Mouse (Mus musculus) spleen, embryonic (tissue): ENCODE measurements around the gene Pttg1ip.

ENCODE experiments used
- CTCF ChIA-PET: fragments of 350-600 bp; sonication (Branson Sonifier 250); formaldehyde crosslinking; loops from one replicate; lab custom pipeline; 2022; lab: Charles Lee

The Pttg1ip gene

DNA sequence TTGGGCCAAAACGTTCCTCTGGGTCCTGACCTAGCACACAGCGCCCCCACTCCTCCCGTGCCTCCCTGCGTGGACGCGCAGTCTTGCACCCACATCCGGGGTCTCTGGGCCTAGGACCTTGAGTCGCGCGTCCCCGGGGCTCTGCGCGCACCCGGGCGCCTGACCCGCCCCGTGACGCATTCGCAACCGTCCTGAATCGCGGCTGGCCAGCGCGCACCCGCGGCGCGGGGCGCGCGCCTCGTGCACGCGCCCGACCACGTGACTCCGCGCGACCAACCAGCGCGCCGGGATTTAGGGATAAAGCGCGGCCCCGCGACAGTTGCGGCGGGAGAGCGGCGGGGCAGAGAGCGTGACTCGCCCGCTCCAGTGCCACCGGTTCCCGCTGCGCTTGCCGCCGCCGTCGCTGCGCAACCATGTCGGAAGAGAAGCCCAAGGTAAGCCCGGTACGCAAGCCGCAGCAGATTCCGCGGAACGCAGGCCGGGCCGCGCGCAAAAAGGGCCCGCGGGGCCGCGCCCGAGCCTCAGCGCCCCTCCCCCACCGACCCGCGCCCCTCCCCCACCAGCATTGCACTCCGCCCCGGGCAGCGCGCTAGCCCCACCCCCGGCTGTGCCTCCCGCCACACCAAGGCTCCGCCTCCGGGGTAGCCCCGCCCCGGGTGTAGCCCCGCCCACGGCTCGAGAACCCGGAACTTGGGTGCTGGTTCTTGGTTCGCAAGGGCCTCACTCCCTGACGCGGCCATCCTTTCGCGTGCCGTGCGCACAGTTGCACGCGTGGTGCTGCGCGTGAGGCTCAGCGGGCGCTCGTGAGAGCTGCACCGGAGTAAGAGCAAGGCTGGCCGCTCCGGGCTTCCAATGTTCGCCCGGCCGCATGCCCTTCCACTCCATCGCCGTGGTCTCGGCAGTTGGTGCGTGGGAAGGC, 24.6 kb downstream of the Pttg1ip start, which contains the start of the genes Sumo3 and Gm49325:
Gene Sumo3, plus strand, starts transcription at position 190 of the 919 bp plus-strand sequence.
Gene Gm49325, plus strand, starts transcription at position 290 of the 919 bp plus-strand sequence.
- CTCF ChIA-PET, result interaction anchor here (0.6 kb wide), 1 partner anchor 74 kb away, joined by 8 read pairs; no protein-coding TSS in a partner anchor

DNA sequence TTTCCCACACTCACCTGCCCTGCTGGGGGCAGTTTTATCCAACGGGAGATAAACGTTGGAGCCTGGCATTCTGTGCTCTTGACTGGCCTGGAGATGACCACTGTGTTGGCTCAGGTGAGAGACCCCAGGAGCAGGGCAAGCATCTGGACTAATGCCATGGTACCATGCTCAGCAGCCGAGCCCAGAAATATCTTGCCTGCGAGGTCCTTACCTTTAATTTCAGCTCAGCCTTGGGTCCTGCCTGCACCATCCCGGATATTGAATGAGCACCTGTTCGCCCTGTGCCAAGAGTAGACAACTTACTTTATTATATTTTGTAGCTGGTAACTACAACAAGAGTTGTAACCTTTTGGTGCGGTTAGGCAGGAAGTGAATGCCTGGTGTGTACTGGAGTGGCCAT, 25.3 kb downstream of the Pttg1ip start:
- CTCF ChIA-PET, result interaction anchor here (0.6 to 0.8 kb wide), 3 partner anchors 23 to 222 kb away, joined by 3 to 12 read pairs (median 8); no protein-coding TSS in a partner anchor

- CTCF ChIA-PET, result interaction anchor here (0.7 to 0.8 kb wide), 3 partner anchors 23 to 964 kb away, joined by 3 to 15 read pairs (median 12); no protein-coding TSS in a partner anchor
Observed at GRCm38 (mm10) chr10:77607441-77607840, 25.9 kb downstream of the Pttg1ip start.

DNA sequence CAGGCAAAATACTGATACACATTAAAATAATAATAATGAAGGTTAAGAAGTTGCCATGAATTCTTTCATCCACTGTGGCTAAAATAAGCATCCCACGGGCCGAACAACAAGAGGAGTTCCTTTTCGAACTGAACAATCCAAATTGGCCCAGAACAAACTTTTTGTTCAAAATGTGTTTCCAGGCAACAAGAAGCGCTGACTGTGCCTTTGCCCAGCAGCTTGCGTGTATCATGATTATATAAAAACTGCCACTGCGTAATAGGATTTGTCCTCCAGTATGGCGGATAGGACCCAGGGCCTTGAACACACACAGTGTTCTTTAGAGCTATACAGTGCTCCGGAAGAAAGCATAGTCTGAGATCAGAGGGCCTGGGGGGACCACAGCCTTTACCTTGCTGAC, 27.1 kb downstream of the Pttg1ip start:
- CTCF ChIA-PET, result no interaction called here

GRCm38 (mm10) chr10:77610221-77610961, 28.9 kb downstream of the Pttg1ip start:
- CTCF ChIA-PET, result no interaction called here

DNA sequence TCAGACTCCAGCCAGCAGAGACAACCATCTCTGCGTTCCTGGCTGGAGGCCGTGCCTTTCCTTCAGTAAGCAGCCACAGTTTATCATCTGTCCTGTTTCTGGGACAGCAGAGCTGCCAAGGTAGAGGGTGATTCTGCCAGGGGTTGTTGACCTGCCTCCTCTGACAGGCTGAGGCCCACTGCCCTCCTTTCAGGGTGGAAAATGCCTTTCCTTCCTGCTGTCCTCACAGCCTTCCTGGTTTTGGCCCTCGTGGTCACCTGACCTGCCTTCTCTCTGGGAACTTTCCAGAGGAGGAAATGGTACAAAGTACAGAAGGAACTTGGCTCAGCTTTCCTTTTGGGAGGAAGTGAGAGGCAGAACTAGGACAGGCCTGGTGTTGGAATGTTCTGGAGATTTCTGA, 31.9 kb downstream of the Pttg1ip start:
- CTCF ChIA-PET, result interaction anchor here (0.7 kb wide), 1 partner anchor 99 kb away, joined by 3 read pairs; no protein-coding TSS in a partner anchor

GRCm38 (mm10) chr10:77615647-77616046, 34.1 kb downstream of the Pttg1ip start:
- CTCF ChIA-PET, result no interaction called here

DNA sequence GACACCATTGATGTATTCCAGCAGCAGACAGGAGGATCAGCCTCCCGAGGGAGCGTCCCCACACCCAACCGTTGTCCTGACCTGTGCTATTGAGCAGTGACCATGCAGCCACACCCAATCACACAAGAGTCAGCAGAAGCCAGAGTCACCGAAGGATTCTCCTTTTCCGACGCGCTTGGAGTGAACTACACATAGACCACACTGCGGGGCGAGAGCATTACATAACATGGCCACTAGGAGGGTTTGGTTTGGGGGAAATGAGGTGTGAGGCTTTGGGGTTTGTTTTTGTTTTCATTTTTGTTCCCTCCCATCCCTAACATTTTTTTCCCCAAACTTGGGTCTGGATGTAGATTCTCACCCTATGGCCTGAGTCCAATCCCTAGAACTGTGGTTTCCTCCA, 34.6 kb downstream of the Pttg1ip start:
- CTCF ChIA-PET, result interaction anchor here (0.6 kb wide), 2 partner anchors 11 to 34 kb away, joined by 4 to 10 read pairs; no protein-coding TSS in a partner anchor

- CTCF ChIA-PET, result no interaction called here
Observed at GRCm38 (mm10) chr10:77616926-77617325, 35.4 kb downstream of the Pttg1ip start.

GRCm38 (mm10) chr10:77621546-77621945, 40.0 kb downstream of the Pttg1ip start:
- CTCF ChIA-PET, result no interaction called here

DNA sequence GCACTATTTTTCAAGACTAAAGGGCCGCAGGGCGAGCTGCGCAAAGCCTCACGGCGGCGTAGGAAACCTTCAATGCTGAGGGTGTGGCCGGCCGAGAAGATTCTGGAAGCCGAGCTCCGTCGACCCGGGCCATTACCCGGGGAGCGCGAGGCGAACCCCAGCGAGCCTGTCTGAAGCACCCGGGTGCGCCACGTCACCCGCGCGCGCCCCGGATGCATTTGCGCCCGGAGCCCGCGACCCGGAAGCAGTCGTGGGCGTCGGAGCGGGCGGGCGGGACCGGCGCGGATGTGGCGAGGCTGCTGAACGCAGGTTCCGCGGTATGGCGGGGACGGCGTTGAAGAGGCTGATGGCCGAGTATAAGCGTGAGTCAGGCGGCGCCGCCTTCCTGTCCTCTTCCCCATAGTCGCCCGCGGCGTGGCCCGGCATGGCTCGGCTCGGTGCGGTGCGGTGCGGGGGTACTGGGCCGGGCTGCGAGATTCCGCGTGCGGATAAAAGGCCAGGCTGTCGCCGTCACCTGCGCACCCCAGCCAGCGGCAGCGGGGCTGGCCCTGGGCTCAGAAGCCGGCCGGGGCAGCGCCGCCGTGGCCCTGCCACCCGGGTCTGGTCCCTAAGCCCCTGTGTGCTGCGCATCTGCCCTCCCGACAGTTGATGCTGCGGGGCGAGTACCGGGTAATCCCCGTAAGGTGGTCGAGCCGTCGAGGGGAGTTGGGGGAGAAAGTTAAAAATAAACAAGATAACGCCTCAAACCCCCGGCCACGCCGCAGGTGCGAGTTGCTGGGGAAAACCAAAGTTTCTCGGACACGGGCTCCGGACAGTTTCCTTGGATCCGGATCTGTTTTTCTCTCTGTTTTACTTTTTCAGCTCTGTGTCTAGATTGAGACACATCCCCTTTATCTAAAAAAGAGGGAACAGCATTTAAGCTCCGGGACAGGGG, 40.8 kb downstream of the Pttg1ip start, which contains the start of gene Ube2g2:
Gene Ube2g2, plus strand, starts transcription at position 221 of the 934 bp plus-strand sequence.
- CTCF ChIA-PET, result no interaction called here

GRCm38 (mm10) chr10:77623069-77623492, 41.6 kb downstream of the Pttg1ip start:
- CTCF ChIA-PET, result no interaction called here

GRCm38 (mm10) chr10:77623639-77624400, 42.3 kb downstream of the Pttg1ip start:
- CTCF ChIA-PET, result no interaction called here

- CTCF ChIA-PET, result interaction anchor here (0.7 kb wide), 1 partner anchor 302 kb away, joined by 3 read pairs; no protein-coding TSS in a partner anchor
Observed at GRCm38 (mm10) chr10:77624570-77624995, 43.1 kb downstream of the Pttg1ip start.

DNA sequence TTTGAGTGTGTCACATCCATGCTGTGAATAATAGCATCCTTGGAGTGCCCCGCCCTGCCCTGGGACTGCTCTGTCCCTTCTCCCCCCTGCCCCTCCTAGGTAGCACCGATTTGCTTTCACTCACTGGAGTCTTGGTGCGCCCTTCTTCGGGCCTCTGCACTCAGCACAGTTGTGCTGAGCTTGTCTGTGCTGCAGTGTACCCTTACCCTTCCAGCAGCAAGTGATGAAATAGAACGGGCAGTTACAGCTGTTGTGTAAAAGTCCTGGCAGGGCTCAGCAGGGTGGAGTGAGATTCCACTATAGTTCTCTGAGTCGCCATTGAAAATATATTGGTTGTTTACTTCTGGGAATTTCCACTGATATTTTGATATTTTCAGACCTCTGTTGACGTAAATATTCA, 44.5 kb downstream of the Pttg1ip start:
- CTCF ChIA-PET, result no interaction called here

GRCm38 (mm10) chr10:77626591-77626990, 45.1 kb downstream of the Pttg1ip start:
- CTCF ChIA-PET, result interaction anchor here (0.6 kb wide), 1 partner anchor 10 kb away, joined by 4 read pairs; no protein-coding TSS in a partner anchor

GRCm38 (mm10) chr10:77627497-77627896, 46.0 kb downstream of the Pttg1ip start:
- CTCF ChIA-PET, result no interaction called here

DNA sequence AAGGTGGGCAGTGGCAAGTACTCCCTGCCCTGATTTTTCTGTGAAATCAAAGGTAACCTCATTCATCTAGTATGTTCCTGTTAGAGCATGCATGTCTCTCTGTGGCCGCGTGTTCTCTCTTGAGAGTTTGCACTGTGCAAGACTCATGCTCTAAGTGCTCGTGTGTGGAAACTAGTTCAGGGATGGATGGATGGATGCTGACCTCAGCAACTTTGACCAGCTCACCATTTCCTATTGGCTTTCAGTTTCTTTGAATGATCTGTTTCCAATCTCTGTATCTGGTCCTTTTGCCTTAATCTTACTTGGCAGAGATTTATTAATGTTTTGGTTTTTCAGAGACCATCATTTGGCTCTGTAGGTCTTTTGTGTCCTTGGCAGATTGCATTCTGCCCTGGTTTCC, 47.6 kb downstream of the Pttg1ip start:
- CTCF ChIA-PET, result interaction anchor here (0.7 kb wide), 1 partner anchor 582 kb away, joined by 4 read pairs; no protein-coding TSS in a partner anchor

- CTCF ChIA-PET, result interaction anchor here (1.0 kb wide), 1 partner anchor 23 kb away, joined by 12 read pairs; no protein-coding TSS in a partner anchor
Observed at GRCm38 (mm10) chr10:77629970-77630369, 48.5 kb downstream of the Pttg1ip start.
